Mouse (Mus musculus): Measurements from ENCODE around the gene Ctsm.
"Not testable (repeated sequence)": the region's sequence is repeated elsewhere in the genome, so short reads cannot be mapped to it uniquely, and the experiment has no call there.

The Ctsm gene

DNA sequence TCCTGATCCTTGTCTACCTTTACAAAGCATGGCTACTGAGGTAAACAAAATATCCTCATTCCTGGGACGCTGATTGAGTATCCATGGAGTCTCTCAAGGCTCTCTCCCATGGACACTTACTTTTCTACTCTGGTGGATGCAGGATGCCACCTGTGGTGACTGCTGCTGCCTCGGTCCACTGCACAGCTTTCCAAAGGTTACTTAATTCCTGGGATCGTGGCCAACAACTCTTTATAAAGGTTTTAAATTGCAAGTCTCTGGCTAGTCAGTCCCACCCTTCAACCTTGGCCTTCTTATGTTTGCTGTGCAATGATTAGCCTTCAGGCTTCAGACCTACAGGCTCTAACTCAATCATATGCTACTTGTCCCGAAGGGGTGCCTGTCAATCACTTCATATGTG, at the start of gene Ctsm:
Gene Ctsm (minus strand): TSS at position 209 of the 400 bp plus-strand sequence.
- no peak for DNase-seq (ENCODE audit: low spot score in 2 of 2)

DNA sequence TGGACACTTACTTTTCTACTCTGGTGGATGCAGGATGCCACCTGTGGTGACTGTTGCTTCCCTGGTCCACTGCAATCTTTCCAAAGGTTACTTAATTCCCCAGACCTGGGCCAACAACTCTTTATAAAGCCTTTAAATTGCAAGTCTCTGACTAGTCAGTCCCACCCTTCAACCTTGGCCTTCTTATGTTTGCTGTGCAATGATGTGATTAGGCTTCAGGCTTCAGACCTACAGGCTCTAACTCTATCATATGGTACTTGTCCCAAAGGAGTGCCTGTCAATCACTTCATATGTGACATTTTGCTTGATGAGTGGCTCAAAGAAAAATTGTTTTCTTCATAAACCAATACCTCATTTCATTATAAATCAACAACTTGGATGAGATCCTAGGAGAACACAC, 28.4 kb upstream of the Ctsm start, which contains the start of gene Cts3:
Gene Cts3 (minus strand): TSS at position 101 of the 400 bp plus-strand sequence.
- DNase-seq (ENCODE audit: low spot score in 2 of 2): no peak

DNA sequence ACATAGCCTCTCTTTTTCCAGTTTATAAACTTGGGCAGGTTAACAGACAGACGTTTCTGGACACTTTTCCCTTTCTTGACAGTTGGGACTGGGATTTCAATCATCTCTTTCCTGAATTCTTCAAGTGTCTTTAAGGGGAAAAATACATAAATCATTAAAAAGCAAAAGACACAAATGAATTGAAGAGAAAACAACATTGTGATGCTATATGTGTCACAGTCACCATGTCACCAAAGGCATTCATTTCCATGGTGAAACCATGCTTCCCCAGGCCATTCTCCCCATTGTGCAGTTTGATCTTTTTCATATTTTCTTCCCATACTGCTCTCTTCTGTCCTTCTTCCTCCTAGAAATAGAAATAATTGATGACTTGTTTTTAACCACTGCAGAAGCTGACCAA, 26.4 kb upstream of the Ctsm start, which contains the start of gene Gm49352:
Gene Gm49352 (minus strand): TSS at position 101 of the 400 bp plus-strand sequence.
- not testable (repeated sequence) for DNase-seq (ENCODE audit: low spot score in 2 of 2)

All from right cerebral cortex, adult 2 months (tissue).